Mouse (Mus musculus): ENCODE measurements at regions not wholly inside any gene's neighbourhood (a gene's known extent, or its start where the extent isn't known, plus 50 kb on each side); places are given as distances from the start of the nearest gene placed in this dataset.

DNA sequence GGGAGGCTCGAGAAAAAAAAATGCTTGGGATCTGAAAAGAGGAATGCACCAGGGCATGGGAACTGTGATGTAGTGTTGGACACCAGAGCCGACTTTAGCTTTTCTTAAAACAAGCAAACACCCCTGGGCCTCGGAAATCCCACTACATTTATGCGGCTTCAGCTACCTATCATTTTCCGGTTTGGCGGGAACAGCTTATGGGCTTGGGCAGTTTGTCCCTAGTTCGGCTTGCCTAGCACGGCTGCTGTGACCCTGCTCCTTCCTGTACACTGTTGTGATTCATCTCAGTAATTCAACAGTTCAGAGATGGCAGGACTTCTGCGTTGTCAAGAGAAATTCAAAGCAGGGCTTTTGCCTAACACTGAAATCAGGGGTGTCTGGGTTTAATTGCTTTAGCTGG lies 561.5 kb upstream of the Zeb2 start:
- Histone ChIP-seq H3K9me3 (no peaks in the 10 kb centered on the region), H3K4me2 (replicated peaks) (no peak overlapping the region), H3K4me3 (no peak overlapping the region), H3K36me3 (no peaks in the 10 kb centered on the region), H3K27me3 (replicated peaks) (no peaks in the 10 kb centered on the region), H3K27ac (no peak overlapping the region), H3K9ac (no peak overlapping the region), H3K4me1 (no peaks in the 10 kb centered on the region)
- no peak for ATAC-seq (ENCODE audit: low FRiP score, low read depth)
- WGBS, result 73% methylated on average over 9 of the region's 9 CpGs

- no peaks in the 10 kb centered on the region for H3K4me1 ChIP-seq
- H3K27me3 ChIP-seq (replicated peaks), result no peaks in the 10 kb centered on the region
- no peak overlapping the region for H3K4me2 ChIP-seq (replicated peaks)
- H3K36me3 ChIP-seq, result no peaks in the 10 kb centered on the region
- ATAC-seq (ENCODE audit: low FRiP score, low read depth), result no peak
- no peaks in the 10 kb centered on the region for H3K9me3 ChIP-seq
- no peak overlapping the region for H3K4me3 ChIP-seq
- no peak overlapping the region for H3K27ac ChIP-seq
- H3K9ac ChIP-seq, result no peak overlapping the region
- WGBS, result 86% methylated on average over 2 of the region's 2 CpGs
These were observed 558.6 kb upstream of the Zeb2 start for GRCm38 (mm10) chr2:45675776-45676175.

- H3K36me3 ChIP-seq, result no peaks in the 10 kb centered on the region
- H3K4me3 ChIP-seq, result no peak overlapping the region
- no peak for ATAC-seq (ENCODE audit: low FRiP score, low read depth)
- 79% methylated on average over 1 of the region's 1 CpGs for WGBS
- H3K4me2 ChIP-seq (replicated peaks), result no peak overlapping the region
- H3K27ac ChIP-seq, result no peak overlapping the region
- no peaks in the 10 kb centered on the region for H3K4me1 ChIP-seq
- no peaks in the 10 kb centered on the region for H3K27me3 ChIP-seq (replicated peaks)
- H3K9me3 ChIP-seq, result no peaks in the 10 kb centered on the region
- no peak overlapping the region for H3K9ac ChIP-seq
These were observed 538.8 kb upstream of the Zeb2 start for GRCm38 (mm10) chr2:45656011-45656410.

GRCm38 (mm10) chr2:45654693-45655092 lies 537.5 kb upstream of the Zeb2 start:
- Histone ChIP-seq H3K36me3 (no peaks in the 10 kb centered on the region), H3K27ac (no peak overlapping the region), H3K4me2 (replicated peaks) (no peak overlapping the region), H3K9ac (no peak overlapping the region), H3K4me3 (no peak overlapping the region), H3K4me1 (no peaks in the 10 kb centered on the region), H3K9me3 (no peaks in the 10 kb centered on the region), H3K27me3 (replicated peaks) (no peaks in the 10 kb centered on the region)
- no peak for ATAC-seq (ENCODE audit: low FRiP score, low read depth)

DNA sequence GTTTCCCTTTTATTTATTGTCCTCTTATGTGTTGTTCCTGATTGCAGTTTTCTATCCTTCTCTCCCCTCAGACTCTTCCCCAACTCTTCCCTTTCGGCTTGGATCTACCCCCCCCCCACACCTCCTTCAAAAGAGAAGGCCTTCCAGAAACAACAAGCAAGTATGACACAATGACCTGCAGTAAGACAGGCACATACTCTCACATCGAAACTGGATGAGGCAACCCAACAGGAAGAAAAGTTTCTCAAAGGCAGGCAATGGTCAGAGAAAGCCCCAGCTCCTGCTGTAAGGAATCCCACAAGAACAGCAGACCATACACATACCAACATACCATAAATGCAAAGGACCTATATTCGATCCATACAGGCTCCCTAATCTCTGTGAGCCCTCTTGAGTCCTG lies 535.8 kb upstream of the Zeb2 start:
- H3K27ac ChIP-seq, result no peak overlapping the region
- WGBS, result 76% methylated on average over 3 of the region's 3 CpGs
- no peak overlapping the region for H3K9ac ChIP-seq
- no peak for ATAC-seq (ENCODE audit: low FRiP score, low read depth)
- H3K9me3 ChIP-seq, result no peaks in the 10 kb centered on the region
- H3K4me3 ChIP-seq, result no peak overlapping the region
- H3K4me1 ChIP-seq, result no peaks in the 10 kb centered on the region
- no peaks in the 10 kb centered on the region for H3K27me3 ChIP-seq (replicated peaks)
- H3K36me3 ChIP-seq, result no peaks in the 10 kb centered on the region
- no peak overlapping the region for H3K4me2 ChIP-seq (replicated peaks)

- no peak overlapping the region for H3K9ac ChIP-seq
- H3K4me1 ChIP-seq, result no peaks in the 10 kb centered on the region
- no peak for ATAC-seq (ENCODE audit: low FRiP score, low read depth)
- 63% methylated on average over 5 of the region's 5 CpGs for WGBS
- no peaks in the 10 kb centered on the region for H3K27me3 ChIP-seq (replicated peaks)
- H3K36me3 ChIP-seq, result no peaks in the 10 kb centered on the region
- no peak overlapping the region for H3K4me2 ChIP-seq (replicated peaks)
- no peak overlapping the region for H3K27ac ChIP-seq
- H3K9me3 ChIP-seq, result no peaks in the 10 kb centered on the region
- no peak overlapping the region for H3K4me3 ChIP-seq
These were observed 533.2 kb upstream of the Zeb2 start for GRCm38 (mm10) chr2:45650271-45650985.

- no peaks in the 10 kb centered on the region for H3K36me3 ChIP-seq
- no peak overlapping the region for H3K4me3 ChIP-seq
- no peak overlapping the region for H3K4me2 ChIP-seq (replicated peaks)
- no peaks in the 10 kb centered on the region for H3K27me3 ChIP-seq (replicated peaks)
- ATAC-seq (ENCODE audit: low FRiP score, low read depth), result no peak
- H3K4me1 ChIP-seq, result no peaks in the 10 kb centered on the region
- WGBS, result 91% methylated on average over 3 of the region's 3 CpGs
- H3K27ac ChIP-seq, result no peak overlapping the region
- no peak overlapping the region for H3K9ac ChIP-seq
- H3K9me3 ChIP-seq, result no peaks in the 10 kb centered on the region
These were observed 530.7 kb upstream of the Zeb2 start for GRCm38 (mm10) chr2:45647846-45648245.

DNA sequence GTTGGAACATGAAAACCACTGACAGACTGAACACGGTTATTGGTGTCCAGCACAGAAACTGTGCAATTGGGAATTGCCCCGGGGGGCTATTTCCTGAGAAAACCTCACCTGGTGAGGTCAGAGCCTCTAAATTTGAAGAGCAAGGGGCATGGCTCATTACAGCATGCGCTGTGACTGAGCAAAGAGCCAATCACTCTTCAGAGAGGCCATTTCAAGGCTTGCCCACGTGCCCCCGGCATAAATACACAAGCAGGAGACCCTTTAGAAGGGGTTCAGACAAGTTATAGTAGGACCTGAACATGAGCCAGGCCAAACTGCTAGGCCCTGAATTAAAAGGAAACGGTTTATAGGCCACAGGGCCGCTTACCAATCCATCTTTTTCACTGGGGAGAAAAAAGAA lies 512.9 kb upstream of the Zeb2 start:
- Histone ChIP-seq H3K4me3 (no peak overlapping the region), H3K36me3 (no peaks in the 10 kb centered on the region), H3K27me3 (replicated peaks) (no peaks in the 10 kb centered on the region), H3K4me1 (no peaks in the 10 kb centered on the region), H3K4me2 (replicated peaks) (no peak overlapping the region), H3K27ac (no peak overlapping the region), H3K9me3 (no peaks in the 10 kb centered on the region), H3K9ac (no peak overlapping the region)
- 64% methylated on average over 7 of the region's 7 CpGs for WGBS
- no peak for ATAC-seq (ENCODE audit: low FRiP score, low read depth)

- no peaks in the 10 kb centered on the region for H3K4me1 ChIP-seq
- no peak overlapping the region for H3K9ac ChIP-seq
- ATAC-seq (ENCODE audit: low FRiP score, low read depth), result no peak
- no peak overlapping the region for H3K4me2 ChIP-seq (replicated peaks)
- H3K36me3 ChIP-seq, result no peaks in the 10 kb centered on the region
- H3K4me3 ChIP-seq, result no peak overlapping the region
- no peak overlapping the region for H3K27ac ChIP-seq
- no peaks in the 10 kb centered on the region for H3K9me3 ChIP-seq
- WGBS, result 74% methylated on average over 3 of the region's 3 CpGs
- no peaks in the 10 kb centered on the region for H3K27me3 ChIP-seq (replicated peaks)
These were observed 512.4 kb upstream of the Zeb2 start for GRCm38 (mm10) chr2:45629616-45630015.

GRCm38 (mm10) chr2:45623056-45623455 lies 505.9 kb upstream of the Zeb2 start:
- Histone ChIP-seq H3K4me2 (replicated peaks) (no peak overlapping the region), H3K4me3 (no peak overlapping the region), H3K9me3 (no peaks in the 10 kb centered on the region), H3K9ac (no peak overlapping the region), H3K27me3 (replicated peaks) (no peaks in the 10 kb centered on the region), H3K4me1 (no peaks in the 10 kb centered on the region), H3K36me3 (no peaks in the 10 kb centered on the region), H3K27ac (no peak overlapping the region)
- no peak for ATAC-seq (ENCODE audit: low FRiP score, low read depth)
- 80% methylated on average over 3 of the region's 3 CpGs for WGBS

GRCm38 (mm10) chr2:45608926-45609325 lies 491.7 kb upstream of the Zeb2 start:
- WGBS, result 94% methylated on average over 1 of the region's 1 CpGs
- Histone ChIP-seq H3K9me3 (no peaks in the 10 kb centered on the region), H3K4me2 (replicated peaks) (no peak overlapping the region), H3K9ac (no peak overlapping the region), H3K27me3 (replicated peaks) (no peaks in the 10 kb centered on the region), H3K4me3 (no peak overlapping the region), H3K4me1 (no peaks in the 10 kb centered on the region), H3K36me3 (no peaks in the 10 kb centered on the region), H3K27ac (no peak overlapping the region)
- no peak for ATAC-seq (ENCODE audit: low FRiP score, low read depth)

DNA sequence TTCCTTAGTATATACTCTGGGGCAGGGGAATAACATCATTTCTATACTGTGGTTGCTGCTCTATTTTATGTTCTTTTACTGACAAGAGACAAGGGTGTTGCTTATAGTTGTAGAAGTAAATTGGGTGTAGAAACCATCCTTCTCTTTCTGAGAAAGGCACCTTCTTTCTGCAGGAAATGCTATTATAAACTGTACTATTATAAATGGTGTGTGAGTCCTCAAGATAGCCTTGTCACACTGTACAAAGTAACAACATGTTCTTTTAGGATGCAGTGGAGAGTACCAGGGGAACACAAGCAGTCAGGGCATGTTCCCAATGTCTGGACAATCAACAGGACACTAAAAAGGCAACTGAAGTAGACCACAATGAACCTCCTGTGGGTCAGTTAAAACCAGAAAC lies 490.2 kb upstream of the Zeb2 start:
- Histone ChIP-seq H3K27ac (no peak overlapping the region), H3K9me3 (no peaks in the 10 kb centered on the region), H3K36me3 (no peaks in the 10 kb centered on the region), H3K4me2 (replicated peaks) (no peak overlapping the region), H3K9ac (no peak overlapping the region), H3K4me3 (no peak overlapping the region), H3K27me3 (replicated peaks) (no peaks in the 10 kb centered on the region), H3K4me1 (no peaks in the 10 kb centered on the region)
- no peak for ATAC-seq (ENCODE audit: low FRiP score, low read depth)

- Histone ChIP-seq H3K9me3 (no peaks in the 10 kb centered on the region), H3K4me1 (no peaks in the 10 kb centered on the region), H3K27ac (no peak overlapping the region), H3K4me2 (replicated peaks) (no peak overlapping the region), H3K27me3 (replicated peaks) (no peaks in the 10 kb centered on the region), H3K4me3 (no peak overlapping the region), H3K9ac (no peak overlapping the region), H3K36me3 (no peaks in the 10 kb centered on the region)
- 81% methylated on average over 6 of the region's 6 CpGs for WGBS
- ATAC-seq (ENCODE audit: low FRiP score, low read depth), result no peak
These were observed 484.2 kb upstream of the Zeb2 start for GRCm38 (mm10) chr2:45601332-45601900.

Measured in neural tube, embryonic 12.5 days (tissue).